Mouse (Mus musculus): Measurements from ENCODE around the gene Ly9. TPM values are rescaled to one million over a fixed set of nuclear protein-coding genes. Genes with fewer than 3 reads are reported as not detected.
A peak's percentile ranks its signal among the peaks of the same experiment; 100 is the strongest.

The Ly9 gene
- total RNA-seq (2021): under 1 TPM in 1 of 2 experiments, not detected in 1; 0.22 TPM

GRCm38 (mm10) chr1:171607176-171607575 lies at the start of gene Ly9:
Ly9 (minus strand) TSS chr1:171607410.
- intact Hi-C loops (cut with DNase I): no loop called here
- no peak for DNase-seq

GRCm38 (mm10) chr1:171652734-171653133 lies 45.5 kb upstream of the Ly9 start, which contains the start of gene Slamf7:
Slamf7 (minus strand) TSS chr1:171653035.
- intact Hi-C loops (cut with DNase I): no loop called here
- DNase-seq: no peak

GRCm38 (mm10) chr1:171648840-171649239 lies 41.6 kb upstream of the Ly9 start:
- intact Hi-C loops (cut with DNase I): no loop called here
- DNase-seq: no peak

GRCm38 (mm10) chr1:171647716-171648115 lies 40.5 kb upstream of the Ly9 start:
- intact Hi-C loops (cut with DNase I): no loop called here
- DNase-seq: no peak

GRCm38 (mm10) chr1:171646429-171646940 lies 39.3 kb upstream of the Ly9 start:
- intact Hi-C loops (cut with DNase I): no loop called here
- DNase-seq: no peak

- no peak for DNase-seq
- intact Hi-C loops (cut with DNase I): no loop called here
These were observed 36.4 kb upstream of the Ly9 start for GRCm38 (mm10) chr1:171643612-171644011.

GRCm38 (mm10) chr1:171640796-171641195 lies 33.6 kb upstream of the Ly9 start:
- no peak for DNase-seq
- intact Hi-C loops (cut with DNase I): no loop called here

GRCm38 (mm10) chr1:171638686-171639085 lies 31.5 kb upstream of the Ly9 start:
- DNase-seq: no peak
- intact Hi-C loops (cut with DNase I): no loop called here

GRCm38 (mm10) chr1:171637101-171637500 lies 29.9 kb upstream of the Ly9 start:
- intact Hi-C loops (cut with DNase I): no loop called here
- DNase-seq: no peak

GRCm38 (mm10) chr1:171635696-171636095 lies 28.5 kb upstream of the Ly9 start:
- no peak for DNase-seq
- intact Hi-C loops (cut with DNase I): no loop called here

GRCm38 (mm10) chr1:171631447-171631846 lies 24.2 kb upstream of the Ly9 start:
- no peak for DNase-seq
- intact Hi-C loops (cut with DNase I): no loop called here

GRCm38 (mm10) chr1:171630912-171631311 lies 23.7 kb upstream of the Ly9 start:
- DNase-seq: no peak
- intact Hi-C loops (cut with DNase I): no loop called here

GRCm38 (mm10) chr1:171630041-171630440 lies 22.8 kb upstream of the Ly9 start:
- no peak for DNase-seq
- intact Hi-C loops (cut with DNase I): no loop called here

- DNase-seq: no peak
- intact Hi-C loops (cut with DNase I): no loop called here
These were observed 22.0 kb upstream of the Ly9 start for GRCm38 (mm10) chr1:171629168-171629567.

GRCm38 (mm10) chr1:171627801-171628200 lies 20.6 kb upstream of the Ly9 start:
- intact Hi-C loops (cut with DNase I): no loop called here
- DNase-seq: no peak

GRCm38 (mm10) chr1:171620091-171620490 lies 12.9 kb upstream of the Ly9 start:
- DNase-seq: no peak
- intact Hi-C loops (cut with DNase I): no loop called here

GRCm38 (mm10) chr1:171619645-171620044 lies 12.4 kb upstream of the Ly9 start:
- intact Hi-C loops (cut with DNase I): no loop called here
- no peak for DNase-seq

- DNase-seq: no peak
- intact Hi-C loops (cut with DNase I): no loop called here
These were observed 11.8 kb upstream of the Ly9 start for GRCm38 (mm10) chr1:171619001-171619400.

- peak; percentile 63 for DNase-seq
- intact Hi-C loops (cut with DNase I): no loop called here
These were observed 9.8 kb upstream of the Ly9 start for GRCm38 (mm10) chr1:171616881-171617515.

- intact Hi-C loops (cut with DNase I): no loop called here
These were observed 6.8 kb upstream of the Ly9 start for GRCm38 (mm10) chr1:171613962-171614361.

GRCm38 (mm10) chr1:171610781-171611180 lies 3.6 kb upstream of the Ly9 start:
- no peak for DNase-seq
- intact Hi-C loops (cut with DNase I): no loop called here

More at GRCm38 (mm10) chr1:171613962-171614361, 6.8 kb upstream of the Ly9 start:
- no peak for DNase-seq

GRCm38 (mm10) chr1:171610026-171610425 lies 2.8 kb upstream of the Ly9 start:
- intact Hi-C loops (cut with DNase I): no loop called here
- no peak for DNase-seq

- intact Hi-C loops (cut with DNase I): no loop called here
- DNase-seq: no peak
These were observed 554 bp downstream of the Ly9 start for GRCm38 (mm10) chr1:171606656-171607055.
